Mouse (Mus musculus): ENCODE measurements around the gene Spa17. TPM values are rescaled to one million over a fixed set of nuclear protein-coding genes. Genes with fewer than 3 reads are reported as not detected.
A peak's percentile ranks its signal among the peaks of the same experiment; 100 is the strongest.

The Spa17 gene
- total RNA-seq, 2 experiments from 2014 or later = 1.3 TPM

- no peak for DNase-seq (ENCODE audit: low spot score in 2 of 2)
- intact Hi-C loops (cut with DNase I) = loop anchor here (5.0 kb wide), 1 partner anchor 192 kb away; the partner anchor contains the start of gene Robo3
Measured at GRCm38 (mm10) chr9:37624502-37624901, 11.0 kb upstream of the Spa17 start.

DNA sequence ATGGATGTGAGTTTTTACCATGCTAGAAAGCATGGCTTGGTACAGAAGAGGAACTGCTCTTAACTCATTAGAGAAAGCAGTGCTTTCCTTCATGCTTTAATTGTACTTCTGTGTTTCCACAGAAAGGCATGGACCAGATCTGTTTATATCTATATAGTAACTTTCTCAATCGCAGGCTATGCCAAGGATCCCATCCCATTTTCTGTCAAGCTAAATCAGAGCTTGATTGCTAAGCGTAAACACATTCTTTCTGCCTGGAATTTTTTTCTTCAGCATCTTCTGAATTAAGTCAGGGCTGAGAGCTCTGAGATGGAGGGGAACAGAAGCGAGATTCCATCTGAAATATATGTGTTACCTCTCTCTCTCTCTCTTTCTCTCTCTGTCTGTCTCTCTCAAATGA is 10.5 kb upstream of the Spa17 start:
- DNase-seq (ENCODE audit: low spot score in 2 of 2) = no peak
- intact Hi-C loops (cut with DNase I) = loop anchor here (5.0 kb wide), 1 partner anchor 192 kb away; the partner anchor contains the start of gene Robo3

GRCm38 (mm10) chr9:37621290-37621689 is 7.8 kb upstream of the Spa17 start:
- no peak for DNase-seq (ENCODE audit: low spot score in 2 of 2)
- intact Hi-C loops (cut with DNase I) = loop anchor here (5.0 kb wide), 1 partner anchor 189 kb away; the partner anchor contains the start of gene Robo3

DNA sequence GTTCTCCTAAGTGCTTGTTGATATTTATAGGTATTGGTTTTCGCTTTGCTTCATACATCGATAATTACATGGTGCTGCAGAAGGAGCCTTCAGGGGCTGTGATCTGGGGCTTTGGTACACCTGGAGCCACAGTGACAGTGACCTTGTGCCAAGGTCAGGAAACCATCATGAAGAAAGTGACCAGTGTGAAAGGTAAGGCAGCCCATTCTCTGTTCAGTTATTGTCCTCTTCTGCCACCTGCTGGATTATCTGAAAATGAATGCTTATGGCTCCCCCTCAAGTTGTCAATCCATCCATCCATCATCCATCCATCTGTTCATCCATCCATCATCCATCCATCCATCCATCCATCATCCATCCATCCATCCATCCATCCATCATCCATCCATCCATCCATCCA is 3.2 kb upstream of the Spa17 start:
- intact Hi-C loops (cut with DNase I) = no loop called here
- DNase-seq (ENCODE audit: low spot score in 2 of 2) = no peak

DNA sequence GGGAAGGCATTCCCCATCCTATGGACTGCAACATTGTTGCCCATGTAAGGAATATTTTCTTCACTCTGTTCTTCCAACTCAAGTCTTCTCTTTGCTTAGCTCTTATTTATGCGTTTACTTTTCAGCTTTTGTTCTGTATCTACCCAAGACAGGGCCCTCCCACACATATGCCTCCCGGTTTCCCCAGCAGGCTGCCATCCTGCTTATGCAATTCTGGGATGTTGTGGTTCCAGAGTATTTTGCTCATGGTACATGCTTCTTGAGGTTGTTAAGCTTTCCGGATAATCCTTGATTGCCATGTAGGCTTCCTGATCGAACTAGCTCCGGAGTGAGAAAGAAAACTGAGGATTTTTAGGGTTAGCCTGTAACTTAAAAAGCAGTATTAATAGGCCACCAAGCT is 1.7 kb upstream of the Spa17 start:
- intact Hi-C loops (cut with DNase I) = no loop called here
- DNase-seq (ENCODE audit: low spot score in 2 of 2) = no peak

- DNase-seq (ENCODE audit: low spot score in 2 of 2) = no peak
- intact Hi-C loops (cut with DNase I) = no loop called here
Measured at GRCm38 (mm10) chr9:37614316-37614715, 794 bp upstream of the Spa17 start.

GRCm38 (mm10) chr9:37613911-37614280 is 374 bp upstream of the Spa17 start:
- no peak for DNase-seq (ENCODE audit: low spot score in 2 of 2)
- intact Hi-C loops (cut with DNase I) = loop anchor here (2.0 kb wide), 2 partner anchors 61 to 153 kb away; partner anchors contain the start of gene Nrgn

- intact Hi-C loops (cut with DNase I) = no loop called here
- no peak for DNase-seq (ENCODE audit: low spot score in 2 of 2)
Measured at GRCm38 (mm10) chr9:37609558-37609957, 4.0 kb downstream of the Spa17 start.

DNA sequence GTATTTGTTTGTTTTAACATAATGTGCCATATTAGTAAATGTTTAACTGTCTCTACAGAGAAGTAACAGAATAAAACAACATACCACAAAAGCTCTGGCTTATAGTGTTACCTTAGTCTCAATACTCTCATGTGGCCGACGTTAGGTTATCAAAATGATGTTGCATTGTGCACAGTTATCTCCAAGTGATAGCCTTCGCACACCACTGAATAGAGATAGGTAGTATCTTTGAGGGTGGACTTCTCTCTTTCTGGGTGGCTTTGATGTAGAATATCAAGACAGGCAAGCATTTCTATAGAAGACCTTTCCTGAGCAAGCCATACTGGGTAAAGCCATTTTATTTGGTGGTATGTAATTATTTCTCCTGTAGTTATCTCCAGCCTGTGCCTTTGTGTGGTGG is 8.4 kb downstream of the Spa17 start:
- no peak for DNase-seq (ENCODE audit: low spot score in 2 of 2)
- intact Hi-C loops (cut with DNase I) = no loop called here

GRCm38 (mm10) chr9:37600538-37601205 is 12.8 kb downstream of the Spa17 start:
- intact Hi-C loops (cut with DNase I) = no loop called here
- DNase-seq (ENCODE audit: low spot score in 2 of 2) = no peak

- DNase-seq (ENCODE audit: low spot score in 2 of 2) = no peak
- intact Hi-C loops (cut with DNase I) = no loop called here
Measured at GRCm38 (mm10) chr9:37598637-37599036, 14.9 kb downstream of the Spa17 start.

DNA sequence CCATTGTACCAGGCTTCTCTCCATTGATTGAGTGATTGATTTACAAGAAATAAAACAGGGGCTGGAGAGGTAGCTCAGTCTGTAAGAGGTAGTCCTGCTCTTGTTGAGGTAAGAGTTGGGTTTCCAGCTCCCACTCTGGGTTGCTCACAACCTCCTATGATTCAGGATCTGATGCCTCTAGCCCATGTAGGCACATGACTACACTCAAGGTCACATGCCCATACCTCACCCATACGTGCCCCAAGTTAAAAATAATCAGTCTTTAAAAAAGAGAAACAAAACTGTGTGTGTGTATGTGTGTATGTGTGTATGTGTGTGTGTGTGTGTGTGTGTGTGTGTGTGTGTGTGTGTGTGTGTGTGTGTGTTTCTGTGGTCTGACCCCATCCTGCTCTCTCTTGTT is 18.0 kb downstream of the Spa17 start:
- no peak for DNase-seq (ENCODE audit: low spot score in 2 of 2)
- intact Hi-C loops (cut with DNase I) = no loop called here

GRCm38 (mm10) chr9:37593690-37594089 is 19.8 kb downstream of the Spa17 start:
- DNase-seq (ENCODE audit: low spot score in 2 of 2) = no peak
- intact Hi-C loops (cut with DNase I) = no loop called here

GRCm38 (mm10) chr9:37592633-37593032 is 20.9 kb downstream of the Spa17 start:
- intact Hi-C loops (cut with DNase I) = no loop called here
- DNase-seq (ENCODE audit: low spot score in 2 of 2) = no peak

- intact Hi-C loops (cut with DNase I) = no loop called here
- DNase-seq (ENCODE audit: low spot score in 2 of 2) = no peak
Measured at GRCm38 (mm10) chr9:37592025-37592424, 21.5 kb downstream of the Spa17 start.

GRCm38 (mm10) chr9:37590381-37590780 is 23.1 kb downstream of the Spa17 start:
- intact Hi-C loops (cut with DNase I) = no loop called here
- no peak for DNase-seq (ENCODE audit: low spot score in 2 of 2)

GRCm38 (mm10) chr9:37586718-37587117 is 26.8 kb downstream of the Spa17 start:
- DNase-seq (ENCODE audit: low spot score in 2 of 2) = no peak
- intact Hi-C loops (cut with DNase I) = no loop called here

DNA sequence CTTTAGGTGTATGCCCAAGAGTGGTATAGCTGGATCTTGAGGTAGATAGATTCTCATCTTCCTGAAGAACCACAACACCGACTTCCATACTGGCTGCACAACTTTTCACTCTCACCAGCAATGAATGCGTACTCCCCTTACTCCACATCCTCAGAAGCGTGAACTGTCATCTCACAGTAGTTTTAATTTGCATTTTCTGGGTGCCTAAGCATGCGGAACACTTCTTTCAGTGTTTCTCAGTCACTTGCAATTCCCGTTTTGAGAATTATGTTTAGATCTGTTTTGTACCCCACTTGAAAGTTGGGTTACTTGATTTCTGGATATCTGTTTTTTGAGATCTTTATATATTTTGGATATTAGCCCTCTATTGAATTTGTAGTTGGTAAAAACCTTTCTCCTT is 29.9 kb downstream of the Spa17 start:
- no peak for DNase-seq (ENCODE audit: low spot score in 2 of 2)
- intact Hi-C loops (cut with DNase I) = no loop called here

DNA sequence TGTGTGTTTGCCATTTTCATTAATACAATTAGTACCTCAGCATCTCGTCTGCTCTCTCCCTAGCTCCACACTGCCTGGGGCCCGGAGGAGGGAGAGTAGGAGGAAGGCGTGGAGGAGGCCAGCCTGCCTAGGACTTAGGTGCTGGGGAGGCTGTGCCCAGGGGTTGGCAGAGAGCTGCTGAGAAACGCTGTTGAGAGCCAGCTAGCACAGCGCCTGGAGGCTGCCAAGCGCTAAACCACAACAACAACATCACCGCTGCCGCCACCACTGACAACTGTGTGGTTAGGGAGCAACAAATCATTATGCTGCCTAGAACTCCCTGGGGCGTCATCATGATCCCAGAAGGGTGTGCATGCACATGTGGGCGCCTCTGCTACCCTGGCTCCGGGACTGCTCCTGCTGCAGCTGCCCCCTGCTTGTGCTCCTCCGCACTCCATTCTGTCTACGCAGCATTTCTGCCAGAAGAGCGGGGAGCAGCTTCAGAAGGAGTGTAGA is 37.0 kb downstream of the Spa17 start:
- intact Hi-C loops (cut with DNase I) = loop anchor here (1.0 kb wide), 1 partner anchor 20 kb away; no protein-coding TSS in a partner anchor
- peak; percentile 43 to 63 for DNase-seq (ENCODE audit: low spot score in 2 of 2)

DNA sequence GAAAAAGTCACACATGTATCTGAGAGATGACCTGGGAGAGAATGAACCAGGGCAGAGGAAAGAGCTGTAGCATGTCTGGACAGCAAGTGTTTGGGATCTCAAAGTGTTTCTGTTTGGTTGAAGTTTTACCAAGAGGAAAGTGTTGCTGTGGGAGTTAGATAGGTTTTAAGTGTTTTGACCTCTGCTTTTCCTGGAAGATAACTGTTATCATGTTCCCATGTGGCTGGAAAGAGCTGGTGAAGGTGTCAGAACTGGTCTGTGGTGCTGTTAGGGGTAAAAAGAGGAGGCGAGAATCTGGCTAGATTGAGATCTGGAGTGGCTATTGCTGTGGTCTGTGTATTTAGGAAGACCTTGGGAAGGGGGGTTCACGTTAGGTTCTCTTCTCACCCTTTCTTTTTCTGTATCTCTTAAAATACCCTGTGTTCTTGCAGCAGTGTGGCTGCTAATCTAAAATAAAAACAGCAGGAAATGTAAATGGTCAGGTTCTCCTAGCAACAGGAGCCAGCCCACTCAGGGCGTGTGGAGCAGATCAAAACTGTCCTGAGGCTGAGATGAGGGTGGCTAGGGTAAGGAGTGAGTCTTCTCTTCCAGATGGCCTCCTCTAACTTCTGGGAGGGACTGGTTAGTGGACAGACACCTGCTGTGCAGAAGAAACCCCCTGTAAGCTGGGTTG is 41.2 kb downstream of the Spa17 start:
- no peak for DNase-seq (ENCODE audit: low spot score in 2 of 2)

More for the DNA sequence above, 41.2 kb downstream of the Spa17 start:
- intact Hi-C loops (cut with DNase I) = no loop called here

Data from left cerebral cortex, postnatal 14 days (tissue).